In the genomic region with DNA sequence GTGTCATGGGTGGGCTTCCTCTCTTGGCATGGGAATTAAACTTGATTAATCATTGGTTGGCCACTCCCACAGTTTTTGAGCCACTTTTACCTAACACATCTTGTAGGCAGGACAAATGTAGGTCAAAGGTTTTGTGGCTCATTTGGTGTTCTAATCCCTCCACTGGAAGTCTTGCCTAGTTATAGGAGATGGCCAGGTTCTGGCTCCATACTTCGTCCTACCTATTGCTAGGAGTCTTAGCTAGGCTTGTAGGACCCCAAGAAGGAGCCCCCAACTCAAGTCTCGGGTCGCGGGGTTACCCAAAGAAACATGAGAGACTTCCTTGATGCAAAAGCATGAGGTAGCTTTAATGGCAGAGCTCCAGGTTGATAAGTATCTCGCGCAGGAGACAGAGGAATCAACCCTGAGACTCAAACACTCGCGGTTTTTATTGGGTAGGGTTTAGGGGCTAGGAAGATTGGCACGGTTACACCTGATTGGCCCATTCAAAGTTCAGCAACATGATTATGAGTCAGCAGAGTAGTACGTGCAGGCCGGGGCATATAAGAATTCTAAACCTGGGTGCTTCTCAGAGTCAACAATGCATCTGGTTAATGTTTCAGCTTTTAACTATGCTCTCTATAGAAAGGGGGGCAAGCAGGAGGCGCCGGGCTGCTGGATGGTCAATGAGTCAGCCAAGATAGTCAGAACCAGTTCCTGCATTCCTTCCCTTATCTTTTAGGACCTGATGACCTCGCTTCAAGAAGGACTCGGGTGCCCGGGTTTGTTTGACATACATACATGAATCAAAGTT, we compare ENCODE assay signal across 6 mouse cellular contexts. TPM values are rescaled to one million over a fixed set of nuclear protein-coding genes. Genes with fewer than 3 reads are reported as not detected.
"Had no signal": no experiment of that assay in that cellular context is flagged by ENCODE, and none has a peak within 500 bp of the region (broad histone marks: within the 10 kb centered on the region; RNA-seq: fewer than 3 reads in every experiment).

No protein-coding gene starts in this region.

RNA-seq across cellular contexts. Expression of gene Sprr2a1, which starts 4.3 kb away (rescaled TPM):
- polyA plus RNA-seq: liver, embryonic 13.5 days; midbrain, embryonic 10.5 days; midbrain, embryonic 14.5 days; myocyte; neural tube, embryonic 11.5 days; neural tube, embryonic 15.5 days had no signal

RNA-seq across cellular contexts. Expression of gene Sprr2a2, which starts 4.4 kb away (rescaled TPM):
- polyA plus RNA-seq: midbrain, embryonic 10.5 days; midbrain, embryonic 14.5 days; neural tube, embryonic 15.5 days had no signal
